Mouse (Mus musculus): Measurements from ENCODE around the gene Ppp1r27.

DNA sequence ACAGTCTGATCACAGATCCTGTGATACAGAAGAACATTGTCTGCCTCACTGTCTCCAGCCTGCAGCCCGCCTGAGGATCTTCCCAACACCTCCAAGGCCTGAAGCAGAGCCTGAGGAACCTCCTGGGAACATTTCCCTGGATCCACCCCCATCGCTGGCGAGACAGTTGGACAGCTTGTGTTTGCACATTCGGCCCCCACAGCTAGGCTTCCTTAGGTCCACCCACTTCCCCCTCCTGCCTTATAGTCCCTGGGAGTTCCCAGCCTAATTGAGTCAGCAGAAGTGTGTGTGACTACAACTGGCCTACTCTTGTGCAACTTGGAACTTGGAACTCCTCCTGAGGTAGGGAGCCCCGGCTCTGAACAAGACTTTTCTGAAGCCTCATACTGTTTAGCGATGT, 32.9 kb downstream of the Ppp1r27 start:
- TF ChIP-seq CTCF (IDR thresholded peaks at IDR 0.05; ENCODE audit: borderline replicate concordance, extremely low read depth, insufficient read depth, insufficient read length): no peak
- TF ChIP-seq POLR2A (IDR thresholded peaks at IDR 0.05; ENCODE audit: borderline replicate concordance, extremely low read depth, insufficient read depth, insufficient read length, poor library complexity, severe bottlenecking): no peak

Measured in brain, embryonic 14.5 days (tissue).